Comparison of ENCODE assay signal across 9 mouse cellular contexts in the genomic region with DNA sequence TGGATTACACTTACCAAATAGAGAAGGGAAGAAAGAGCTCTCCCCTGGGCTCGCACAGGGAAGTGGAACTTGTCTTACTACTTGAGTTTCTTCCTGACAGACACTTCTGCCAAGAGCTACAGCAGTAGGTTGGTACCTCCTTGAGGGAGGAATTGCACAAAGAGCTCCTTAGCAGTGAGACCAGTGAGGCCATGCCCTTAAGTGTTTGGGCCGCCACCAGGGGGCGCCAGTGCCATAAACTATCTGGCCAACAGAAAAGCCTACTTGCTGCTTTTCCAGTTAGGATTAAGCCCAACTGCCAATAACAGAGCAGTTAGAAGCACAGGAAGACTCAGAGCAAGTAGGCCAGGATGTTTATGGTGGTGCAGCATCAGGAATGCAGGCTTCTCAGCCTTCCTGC. TPM values are rescaled to one million over a fixed set of nuclear protein-coding genes. Genes with fewer than 3 reads are reported as not detected.
A peak's percentile ranks its signal among the peaks of the same experiment; 100 is the strongest.
DNase-seq lines count a peak whose midpoint lies in the region; ATAC-seq and TF ChIP-seq lines count a peak whose summit lies in the region.
"Had no signal": no experiment of that assay in that cellular context is flagged by ENCODE, and none has a peak within 500 bp of the region (broad histone marks: within the 10 kb centered on the region; RNA-seq: fewer than 3 reads in every experiment).

No protein-coding gene starts in this region.

- peaks cover 28% of the 10 kb centered on the region for H3K36me3 ChIP-seq in forebrain, embryonic 15.5 days
- H3K36me3 ChIP-seq in lung, embryonic 14.5 days (ENCODE audit: insufficient read depth), result peaks cover 46% of the 10 kb centered on the region; the same call in 1 of the 2 replicates

- peak; percentile 57 for DNase-seq in MEL-GATA-1-ER (ENCODE audit: extremely low read depth, low read depth)
- peak; percentile 56 for DNase-seq in cerebellum, adult 11 months
- peak; percentile 61 for DNase-seq in heart, postnatal 25 days (ENCODE audit: low spot score)
- peak; percentile 75 to 84 for DNase-seq in layer of hippocampus, adult 2 months (ENCODE audit: low spot score in 2 of 2)
- DNase-seq in lung, embryonic 14.5 days, result peak; percentile 97
- peak; percentile 97 for DNase-seq in retina, embryonic 14.5 days (ENCODE audit: low spot score)
- peak; percentile 78 for DNase-seq in thymus, postnatal 25 days

- peak; percentile 53; the same call in 1 of the 2 replicates for ATAC-seq in forebrain, embryonic 15.5 days (replicated peaks)
- ATAC-seq in lung, embryonic 14.5 days (ENCODE audit: insufficient read depth), result peak; percentile 81

- H3K27me3 ChIP-seq in forebrain, embryonic 15.5 days, result no peaks in the 10 kb centered on the region
- no peaks in the 10 kb centered on the region for H3K27me3 ChIP-seq in lung, embryonic 14.5 days (ENCODE audit: insufficient read depth, low read length)
- H3K27me3 ChIP-seq: neural tube, embryonic 12.5 days had no signal

- H3K9me3 ChIP-seq in forebrain, embryonic 15.5 days, result no peaks in the 10 kb centered on the region
- no peaks in the 10 kb centered on the region for H3K9me3 ChIP-seq in lung, embryonic 14.5 days (ENCODE audit: low read depth, low read length)
- H3K9me3 ChIP-seq: neural tube, embryonic 12.5 days had no signal

- H3K4me1 ChIP-seq in forebrain, embryonic 15.5 days, result no peaks in the 10 kb centered on the region
- H3K4me1 ChIP-seq in lung, embryonic 14.5 days (ENCODE audit: insufficient read depth), result no peaks in the 10 kb centered on the region
- H3K4me1 ChIP-seq: neural tube, embryonic 12.5 days had no signal

- peak; percentile 96 for TF ChIP-seq CTCF in layer of hippocampus, adult 2 months (conservative IDR thresholded peaks at IDR 0.05)
- peak; percentile 97 for TF ChIP-seq CTCF in lung, embryonic 14.5 days (IDR thresholded peaks at IDR 0.05; ENCODE audit: low read depth)

- no peak overlapping the region for H3K9ac ChIP-seq in forebrain, embryonic 15.5 days (replicated peaks)
- H3K9ac ChIP-seq in lung, embryonic 14.5 days, result no peak overlapping the region
- H3K9ac ChIP-seq: neural tube, embryonic 12.5 days had no signal

- H3K4me2 ChIP-seq in forebrain, embryonic 15.5 days (replicated peaks), result no peak overlapping the region
- no peak overlapping the region for H3K4me2 ChIP-seq in lung, embryonic 14.5 days
- H3K4me2 ChIP-seq: neural tube, embryonic 12.5 days had no signal

- intact Hi-C loops in heart, postnatal 25 days (cut with DNase I), result loop anchor here (1.0 kb wide), 1 partner anchor 57 kb away; no protein-coding TSS in a partner anchor

- no peak overlapping the region for H3K27ac ChIP-seq in forebrain, embryonic 15.5 days (replicated peaks)
- H3K27ac ChIP-seq in layer of hippocampus, adult 2 months, result no peak overlapping the region
- H3K27ac ChIP-seq in lung, embryonic 14.5 days (ENCODE audit: low read depth), result no peak overlapping the region
- H3K27ac ChIP-seq: neural tube, embryonic 12.5 days had no signal

- 8% methylated on average over 3 of the region's 3 CpGs for WGBS in forebrain, embryonic 15.5 days
- 8% methylated on average over 3 of the region's 3 CpGs for WGBS in lung, embryonic 14.5 days

- H3K4me3 ChIP-seq in forebrain, embryonic 15.5 days, result no peak overlapping the region
- no peak overlapping the region for H3K4me3 ChIP-seq in layer of hippocampus, adult 2 months
- no peak overlapping the region for H3K4me3 ChIP-seq in lung, embryonic 14.5 days (ENCODE audit: low read depth, low read length)
- H3K4me3 ChIP-seq: neural tube, embryonic 12.5 days had no signal

RNA-seq across cellular contexts. Expression of a gene that starts 31.4 kb away (rescaled TPM):
- 29.7 and 30.0 TPM in 2 replicates for polyA plus RNA-seq in forebrain, embryonic 15.5 days (2015; fragmentation: Nextera tagmentation; extraction: Ambion mirVana)
- total RNA-seq in heart, postnatal 25 days (2021), result 1 to 10 TPM; 3.6 to 4.3 TPM
- total RNA-seq in layer of hippocampus, adult 2 months (2021), result 1 to 10 TPM; 2.5 to 2.7 TPM
- polyA plus RNA-seq in lung, embryonic 14.5 days (2014; fragmentation: Nextera tagmentation; extraction: Ambion mirVana), result 77.4 and 82.8 TPM in 2 replicates

RNA-seq across cellular contexts. Expression of a gene that starts 50.4 kb away (rescaled TPM):
- 4.1 and 4.4 TPM in 2 replicates for polyA plus RNA-seq in forebrain, embryonic 15.5 days (2015; fragmentation: Nextera tagmentation; extraction: Ambion mirVana)
- total RNA-seq in heart, postnatal 25 days (2021), result 1 to 10 TPM; 6.5 TPM
- total RNA-seq in layer of hippocampus, adult 2 months (2021), result 1 to 10 TPM; 7.7 TPM
- polyA plus RNA-seq in lung, embryonic 14.5 days (2014; fragmentation: Nextera tagmentation; extraction: Ambion mirVana), result 27.9 and 29.5 TPM in 2 replicates

RNA-seq across cellular contexts. Expression of a gene that starts 57.5 kb away (rescaled TPM):
- polyA plus RNA-seq in forebrain, embryonic 15.5 days (2015; fragmentation: Nextera tagmentation; extraction: Ambion mirVana), result not detected in 2 replicates
- not detected for total RNA-seq in heart, postnatal 25 days (2021)
- not detected for total RNA-seq in layer of hippocampus, adult 2 months (2021)
- polyA plus RNA-seq in lung, embryonic 14.5 days (2014; fragmentation: Nextera tagmentation; extraction: Ambion mirVana), result not detected in 2 replicates
- polyA plus RNA-seq: neural tube, embryonic 12.5 days had no signal
